Mouse (Mus musculus) activated CD4-positive, CD25-positive, alpha-beta regulatory T cell, adult 9 weeks (primary cell): ENCODE data around the gene Olfr117. TPM values are rescaled to one million over a fixed set of nuclear protein-coding genes. Genes with fewer than 3 reads are reported as not detected.

Experiments
- polyA plus RNA-seq: library from polyadenylated mRNA; unstranded; fragments of 100-300 nt; shearing (Covaris generic); gene quantifications from one replicate; pipeline ENCODE4 v1.2.1, GENCODE M21; 2017

Olfr117 gene
- not detected for polyA plus RNA-seq

GRCm38 (mm10) chr17:37663682-37664081 lies at the start of gene Olfr117:
Olfr117 (minus strand) TSS chr17:37663782.

GRCm38 (mm10) chr17:37696264-37696663 lies 32.7 kb upstream of the Olfr117 start, which contains the start of gene Olfr119:
Olfr119 (plus strand) TSS chr17:37696564.

GRCm38 (mm10) chr17:37666688-37667087 lies 3.1 kb upstream of the Olfr117 start, which contains the start of gene Olfr118:
Olfr118 (plus strand) TSS chr17:37666988.

GRCm38 (mm10) chr17:37627009-37627408 lies 36.6 kb downstream of the Olfr117 start, which contains the start of the genes Olfr115 and Olfr116:
Olfr115 (minus strand) TSS chr17:37627109.
Olfr116 (minus strand) TSS chr17:37627199.

Other genes starting within 250 kb of the Olfr117 start
- gene Olfr108, start 218.3 kb downstream of the Olfr117 start, polyA plus RNA-seq: not detected
- gene Olfr109, start 204.9 kb downstream of the Olfr117 start, polyA plus RNA-seq: not detected
- gene H2-M2, start 180.2 kb downstream of the Olfr117 start, polyA plus RNA-seq: not detected
- not detected for gene Olfr110, start 171.3 kb downstream of the Olfr117 start, polyA plus RNA-seq
- gene Olfr111, start 155.8 kb downstream of the Olfr117 start, polyA plus RNA-seq: not detected
- gene Olfr112, start 94.3 kb downstream of the Olfr117 start, polyA plus RNA-seq: not detected
- not detected for gene Olfr113, start 86.1 kb downstream of the Olfr117 start, polyA plus RNA-seq
- not detected for gene Olfr114, start 71.0 kb downstream of the Olfr117 start, polyA plus RNA-seq
- gene Olfr115, start 36.7 kb downstream of the Olfr117 start, polyA plus RNA-seq: not detected
- not detected for gene Olfr116, start 36.6 kb downstream of the Olfr117 start, polyA plus RNA-seq
- gene Olfr118, start 3.2 kb upstream of the Olfr117 start, polyA plus RNA-seq: not detected
- not detected for gene Olfr119, start 32.8 kb upstream of the Olfr117 start, polyA plus RNA-seq
- gene Olfr120, start 58.0 kb upstream of the Olfr117 start, polyA plus RNA-seq: not detected
- not detected for gene Olfr121, start 85.1 kb upstream of the Olfr117 start, polyA plus RNA-seq
- not detected for gene Olfr122, start 104.8 kb upstream of the Olfr117 start, polyA plus RNA-seq
- not detected for gene Olfr123, start 129.7 kb upstream of the Olfr117 start, polyA plus RNA-seq
- gene Olfr124, start 136.1 kb upstream of the Olfr117 start, polyA plus RNA-seq: not detected
- gene Olfr125, start 169.2 kb upstream of the Olfr117 start, polyA plus RNA-seq: not detected
- gene Olfr126, start 183.7 kb upstream of the Olfr117 start, polyA plus RNA-seq: not detected
- gene Olfr127, start 236.7 kb upstream of the Olfr117 start, polyA plus RNA-seq: not detected